Mouse (Mus musculus) neural tube, embryonic 14.5 days (tissue): ENCODE results near the gene 4930404N11Rik. TPM values are rescaled to one million over a fixed set of nuclear protein-coding genes. Genes with fewer than 3 reads are reported as not detected.

Experiments used
- ATAC-seq: fragments of 200-750 bp; cut with Nextera tagmentation; 2 replicates; pipeline ENCODE4 v1.8.0; 2017; ENCODE audit warnings: low read depth, mild to moderate bottlenecking, moderate TSS enrichment, moderate library complexity
- H3K27ac ChIP-seq: fragments of 300-500 bp; sonication (generic); 2 replicates; pipeline ENCODE4 v1.5.1; 2014; ENCODE audit warnings: low read depth, mild to moderate bottlenecking, control low read depth, low read length, moderate library complexity, mixed read lengths
- H3K27me3 ChIP-seq: fragments of 300-500 bp; sonication (generic); 2 replicates; pipeline ENCODE4 v1.6.1; 2014; ENCODE audit warnings: low read length; ENCODE audit not compliant: control insufficient read depth, insufficient read depth
- H3K36me3 ChIP-seq: fragments of 300-500 bp; sonication (generic); 2 replicates; pipeline ENCODE4 v1.6.1; 2014; ENCODE audit warnings: low read length, mixed read lengths; ENCODE audit not compliant: control insufficient read depth, insufficient read depth
- H3K4me1 ChIP-seq: fragments of 300-500 bp; sonication (generic); 2 replicates; pipeline ENCODE4 v1.6.1; 2014; ENCODE audit warnings: low read length; ENCODE audit not compliant: control insufficient read depth, insufficient read depth
- H3K4me2 ChIP-seq: fragments of 300-500 bp; sonication (generic); 2 replicates; pipeline ENCODE4 v1.6.1; 2014; ENCODE audit warnings: mild to moderate bottlenecking, low read depth, low read length, control low read depth
- H3K4me3 ChIP-seq: fragments of 300-500 bp; sonication (generic); 2 replicates; pipeline ENCODE4 v1.5.1; 2014; ENCODE audit warnings: low read depth, low read length, control low read depth, mixed read lengths
- H3K9ac ChIP-seq: fragments of 300-500 bp; sonication (generic); replicated peaks from 2 replicates; pipeline ENCODE4 v1.6.1; 2014; ENCODE audit warnings: low read depth, mild to moderate bottlenecking, control low read depth, low read length, mixed read lengths
- H3K9me3 ChIP-seq: fragments of 300-500 bp; sonication (generic); 2 replicates; pipeline ENCODE4 v1.6.1; 2016; ENCODE audit warnings: low read length; ENCODE audit not compliant: control insufficient read depth
- WGBS: fragments of 180-500 bp; shearing (Covaris S2); extraction: QIAGEN DNeasy Blood & Tissue Kit; methylation state at CpG from one replicate; pipeline ENCODE4 v1.1.7; 2014; 5-methylcytosine and 5-hydroxymethylcytosine counted together
- microRNA-seq: library from miRNA; unstranded; fragments of <30 nt; microRNA quantifications from one replicate; pipeline ENCODE4, GENCODE M21; 2016
- polyA plus RNA-seq: library from polyadenylated mRNA; unstranded; fragments of >200 nt; fragmentation: Nextera tagmentation; extraction: Ambion mirVana; gene quantifications from 2 replicates; pipeline ENCODE4 v1.2.1, GENCODE M21; 2014

Gene 4930404N11Rik
- polyA plus RNA-seq, 1 experiment from 2014 or later: 0.42 TPM

DNA sequence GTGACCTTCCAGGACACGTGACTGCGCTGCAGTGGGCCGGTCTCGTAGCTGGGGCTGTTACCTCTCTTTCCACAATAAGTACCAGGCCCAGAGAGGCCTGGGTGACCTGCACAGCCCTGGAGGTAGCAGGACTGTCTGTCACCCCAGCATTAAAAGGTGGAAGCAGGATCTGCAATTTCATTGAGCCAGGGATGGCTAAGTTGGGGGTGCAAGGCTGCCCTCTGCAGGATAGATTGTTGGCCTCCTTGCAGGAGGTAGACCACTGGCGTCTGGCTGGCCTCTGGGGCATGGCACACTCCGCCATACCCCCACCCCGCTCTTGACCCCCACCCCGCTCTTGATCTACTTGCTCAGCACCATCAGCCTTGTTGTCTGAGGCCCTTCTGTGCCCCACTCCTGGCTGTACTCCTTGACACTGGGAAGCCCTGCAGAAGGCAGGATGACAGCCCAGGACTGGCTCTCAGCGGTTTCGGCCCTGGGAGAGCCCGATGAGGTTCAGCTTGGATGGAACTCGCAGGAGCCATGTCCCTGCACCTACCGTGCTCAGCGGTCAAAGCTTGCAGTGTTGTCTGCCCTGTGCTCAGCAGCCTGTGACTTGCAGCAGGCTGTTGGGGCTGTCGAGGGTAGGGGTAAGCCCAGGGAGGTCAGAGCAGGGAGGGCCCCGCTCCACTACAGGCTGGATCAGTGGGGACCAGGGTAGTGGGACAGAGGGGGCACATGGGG is 49.1 kb downstream of the 4930404N11Rik start:
- Histone ChIP-seq H3K4me3 (no peak overlapping the region), H3K4me1 (peaks cover 12% of the 10 kb centered on the region), H3K27ac (no peak overlapping the region), H3K27me3 (0 out of 2 replicates have a peak, but pooled peaks cover 2% of the 10 kb centered on the region), H3K9ac (no peak overlapping the region), H3K4me2 (0 out of 2 replicates have a peak overlapping the region, but pooled peaks have one; percentile 18), H3K36me3 (peaks cover 55% of the 10 kb centered on the region), H3K9me3 (no peaks in the 10 kb centered on the region)
- 49% methylated on average over 16 of the region's 16 CpGs for WGBS
- ATAC-seq: no peak

DNA sequence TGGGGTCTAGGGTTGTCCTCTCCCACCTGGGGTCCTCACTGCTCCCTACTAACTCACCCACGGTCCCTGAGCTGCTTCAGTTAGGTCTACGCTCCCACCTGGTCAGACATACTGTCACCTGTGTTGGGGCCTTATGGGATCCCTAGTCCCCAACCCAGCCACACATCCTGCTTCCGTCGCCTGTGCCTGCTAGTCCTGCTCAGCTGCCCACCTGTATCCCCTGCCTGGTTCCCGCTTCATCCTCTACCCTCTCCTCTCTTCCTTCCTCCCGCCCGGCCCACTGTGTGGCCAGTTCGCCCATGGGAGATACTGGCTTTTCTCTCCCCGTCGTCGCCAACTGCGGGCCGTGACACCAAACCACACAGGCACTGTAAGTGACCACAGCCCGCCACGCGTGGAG is 50.0 kb downstream of the 4930404N11Rik start:
- 93% methylated on average over 16 of the region's 16 CpGs for WGBS
- H3K9me3 ChIP-seq: no peaks in the 10 kb centered on the region
- H3K4me2 ChIP-seq: no peak overlapping the region
- H3K27me3 ChIP-seq: no peaks in the 10 kb centered on the region
- H3K27ac ChIP-seq: no peak overlapping the region
- no peak overlapping the region for H3K9ac ChIP-seq
- peaks cover 63% of the 10 kb centered on the region for H3K36me3 ChIP-seq
- no peak for ATAC-seq
- no peak overlapping the region for H3K4me3 ChIP-seq
- H3K4me1 ChIP-seq: peaks cover 12% of the 10 kb centered on the region

DNA sequence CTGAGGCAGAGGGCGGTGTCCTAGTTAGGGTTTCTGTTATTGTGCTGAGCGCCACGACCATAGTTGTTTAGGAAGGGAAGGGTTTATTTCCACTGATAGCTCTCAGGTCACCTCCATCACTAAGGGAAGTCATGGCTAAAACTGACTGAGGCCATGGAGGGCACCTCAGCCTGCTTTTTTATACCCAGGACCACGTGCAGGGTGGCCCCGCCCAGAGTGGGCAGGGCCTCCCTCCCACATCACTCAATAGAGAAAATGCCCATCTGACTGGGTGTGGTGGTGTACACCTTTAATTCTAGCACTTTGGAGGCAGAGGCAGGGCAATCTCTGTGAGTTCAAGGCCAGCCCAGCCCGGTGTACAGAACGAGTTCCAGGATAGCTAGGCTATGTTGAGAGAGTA is 51.4 kb downstream of the 4930404N11Rik start:
- no peak overlapping the region for H3K9ac ChIP-seq
- peaks cover 5% of the 10 kb centered on the region for H3K4me1 ChIP-seq
- no peak overlapping the region for H3K27ac ChIP-seq
- no peaks in the 10 kb centered on the region for H3K27me3 ChIP-seq
- H3K4me2 ChIP-seq: no peak overlapping the region
- no peak overlapping the region for H3K4me3 ChIP-seq
- H3K36me3 ChIP-seq: peaks cover 77% of the 10 kb centered on the region
- WGBS: 77% methylated on average over 7 of the region's 7 CpGs
- H3K9me3 ChIP-seq: no peaks in the 10 kb centered on the region
- no peak for ATAC-seq

DNA sequence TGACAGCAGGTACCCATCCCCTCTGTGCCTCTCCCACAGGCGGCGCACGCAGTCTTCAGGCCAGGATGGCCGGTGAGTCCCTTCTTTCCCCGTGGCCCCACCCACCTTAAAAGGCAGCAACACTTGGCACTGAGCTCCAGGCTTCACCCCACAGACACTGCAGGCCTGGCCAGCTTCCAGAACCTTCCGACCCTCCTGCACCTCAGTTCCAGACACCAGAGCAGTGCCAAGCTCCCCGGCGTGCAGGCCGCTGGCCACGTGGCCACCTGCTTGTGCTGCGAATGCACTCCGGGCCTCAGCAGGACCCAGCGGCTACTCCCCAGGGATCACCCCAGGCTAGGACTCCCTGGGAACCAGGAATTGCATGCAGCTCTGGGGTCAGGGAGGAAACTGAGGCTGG is 52.0 kb downstream of the 4930404N11Rik start:
- Histone ChIP-seq H3K9me3 (no peaks in the 10 kb centered on the region), H3K4me3 (no peak overlapping the region), H3K4me1 (no peaks in the 10 kb centered on the region), H3K9ac (no peak overlapping the region), H3K4me2 (no peak overlapping the region), H3K36me3 (peaks cover 80% of the 10 kb centered on the region), H3K27ac (no peak overlapping the region), H3K27me3 (no peaks in the 10 kb centered on the region)
- ATAC-seq: no peak
- 95% methylated on average over 13 of the region's 13 CpGs for WGBS

Small RNAs within 50 kb of the gene (microRNA-seq; reads per million reads assigned to microRNA genes)
- not detected for gene Mir6913

Other genes starting within 250 kb of the 4930404N11Rik start
- gene Zbtb7a, start 230.6 kb downstream of the 4930404N11Rik start, polyA plus RNA-seq: 11.0 and 12.6 TPM in 2 replicates
- 48.4 and 51.4 TPM in 2 replicates for gene Pias4, start 197.9 kb downstream of the 4930404N11Rik start, polyA plus RNA-seq
- 373 and 452 TPM in 2 replicates for gene Eef2, start 189.2 kb downstream of the 4930404N11Rik start, polyA plus RNA-seq
- 64.5 and 67.3 TPM in 2 replicates for gene Dapk3, start 182.8 kb downstream of the 4930404N11Rik start, polyA plus RNA-seq
- gene 4930442H23Rik, start 182.0 kb downstream of the 4930404N11Rik start, polyA plus RNA-seq: not detected in 2 replicates
- not detected in 2 replicates for gene Nmrk2, start 163.8 kb downstream of the 4930404N11Rik start, polyA plus RNA-seq
- gene Atcay, start 135.0 kb downstream of the 4930404N11Rik start, polyA plus RNA-seq: 73.9 and 84.8 TPM in 2 replicates
- gene Zfr2, start 132.7 kb downstream of the 4930404N11Rik start, polyA plus RNA-seq: 21.1 and 25.1 TPM in 2 replicates
- 21.8 and 37.6 TPM in 2 replicates for gene Matk, start 112.9 kb downstream of the 4930404N11Rik start, polyA plus RNA-seq
- gene Mrpl54, start 98.9 kb downstream of the 4930404N11Rik start, polyA plus RNA-seq: 130 and 136 TPM in 2 replicates
- gene Apba3, start 98.9 kb downstream of the 4930404N11Rik start, polyA plus RNA-seq: 26.1 and 27.8 TPM in 2 replicates
- gene Tjp3, start 74.2 kb downstream of the 4930404N11Rik start, polyA plus RNA-seq: 2.6 and 4.4 TPM in 2 replicates
- 133 and 140 TPM in 2 replicates for gene Pip5k1c, start 72.9 kb downstream of the 4930404N11Rik start, polyA plus RNA-seq
- 14.3 and 18.7 TPM in 2 replicates for gene Cactin, start 44.7 kb downstream of the 4930404N11Rik start, polyA plus RNA-seq
- gene Tbxa2r, start 37.1 kb downstream of the 4930404N11Rik start, polyA plus RNA-seq: 1.9 and 4.6 TPM in 2 replicates
- 0.05 and 0.08 TPM in 2 replicates for gene Gipc3, start 22.6 kb downstream of the 4930404N11Rik start, polyA plus RNA-seq
- 29.9 and 38.0 TPM in 2 replicates for gene Hmg20b, start 15.3 kb downstream of the 4930404N11Rik start, polyA plus RNA-seq
- 8.4 and 8.7 TPM in 2 replicates for gene Mfsd12, start 8.3 kb downstream of the 4930404N11Rik start, polyA plus RNA-seq
- gene Fzr1, start 12.7 kb upstream of the 4930404N11Rik start, polyA plus RNA-seq: 114 and 125 TPM in 2 replicates
- 61.0 and 68.0 TPM in 2 replicates for gene Dohh, start 18.6 kb upstream of the 4930404N11Rik start, polyA plus RNA-seq
- gene Gm48551, start 18.6 kb upstream of the 4930404N11Rik start, polyA plus RNA-seq: 4.3 and 6.3 TPM in 2 replicates
- 2.0 and 4.4 TPM in 2 replicates for gene Gm48552, start 23.2 kb upstream of the 4930404N11Rik start, polyA plus RNA-seq
- gene Smim24, start 27.2 kb upstream of the 4930404N11Rik start, polyA plus RNA-seq: 1.3 and 2.0 TPM in 2 replicates
- 21.9 and 25.0 TPM in 2 replicates for gene Nfic, start 89.8 kb upstream of the 4930404N11Rik start, polyA plus RNA-seq
- 50.6 and 64.4 TPM in 2 replicates for gene Celf5, start 116.9 kb upstream of the 4930404N11Rik start, polyA plus RNA-seq
- gene Ncln, start 130.6 kb upstream of the 4930404N11Rik start, polyA plus RNA-seq: 62.6 and 62.7 TPM in 2 replicates
- 0.29 and 0.79 TPM in 2 replicates for gene S1pr4, start 134.3 kb upstream of the 4930404N11Rik start, polyA plus RNA-seq
- gene Gna15, start 158.4 kb upstream of the 4930404N11Rik start, polyA plus RNA-seq: 0.40 and 1.9 TPM in 2 replicates
- gene Gna11, start 179.4 kb upstream of the 4930404N11Rik start, polyA plus RNA-seq: 81.1 and 89.8 TPM in 2 replicates
- 347 and 599 TPM in 2 replicates for gene Aes, start 193.7 kb upstream of the 4930404N11Rik start, polyA plus RNA-seq
- gene Tle2, start 208.7 kb upstream of the 4930404N11Rik start, polyA plus RNA-seq: 32.4 and 37.3 TPM in 2 replicates
- gene Tle6, start 235.3 kb upstream of the 4930404N11Rik start, polyA plus RNA-seq: 5.0 and 6.6 TPM in 2 replicates
- gene BC025920, start 240.5 kb upstream of the 4930404N11Rik start, polyA plus RNA-seq: 1.0 and 1.9 TPM in 2 replicates